Mouse (Mus musculus): ENCODE data around the gene Mllt10. TPM values are rescaled to one million over a fixed set of nuclear protein-coding genes. Genes with fewer than 3 reads are reported as not detected.

Gene Mllt10
- polyA plus RNA-seq, 1 experiment = 26.1 TPM

GRCm38 (mm10) chr2:18201820-18202462, 146.9 kb downstream of the Mllt10 start:
- no peak for DNase-seq (ENCODE audit: low read depth)

- no peak for DNase-seq (ENCODE audit: low read depth)
Observed at GRCm38 (mm10) chr2:18202923-18203322, 147.9 kb downstream of the Mllt10 start.

GRCm38 (mm10) chr2:18205118-18205517, 150.1 kb downstream of the Mllt10 start:
- no peak for DNase-seq (ENCODE audit: low read depth)

GRCm38 (mm10) chr2:18206811-18207210, 151.8 kb downstream of the Mllt10 start:
- no peak for DNase-seq (ENCODE audit: low read depth)

- no peak for DNase-seq (ENCODE audit: low read depth)
Observed at GRCm38 (mm10) chr2:18208578-18208977, 153.5 kb downstream of the Mllt10 start.

- no peak for DNase-seq (ENCODE audit: low read depth)
Observed at GRCm38 (mm10) chr2:18209211-18209823, 154.3 kb downstream of the Mllt10 start.

DNA sequence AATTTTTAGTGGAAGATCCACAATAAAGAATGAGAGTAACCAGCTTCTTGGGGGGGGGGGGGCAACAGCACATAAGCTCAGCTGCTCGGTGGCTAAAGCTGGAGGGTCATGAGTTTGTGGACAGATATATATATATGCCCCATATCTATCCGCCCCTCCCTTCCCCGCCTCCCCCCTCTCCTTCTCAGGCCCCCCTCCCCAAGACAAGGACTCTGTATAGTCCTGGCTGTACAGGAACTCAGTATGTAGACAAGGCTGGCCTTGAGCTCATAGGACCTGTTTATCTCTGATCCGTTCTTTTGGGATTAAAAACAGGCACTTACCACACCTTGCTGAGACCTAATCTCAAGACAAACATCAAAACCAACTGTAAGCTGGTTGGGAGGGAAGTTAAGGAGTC, 154.9 kb downstream of the Mllt10 start:
- no peak for DNase-seq (ENCODE audit: low read depth)

- peak; percentile 24 for DNase-seq (ENCODE audit: low read depth)
Observed at GRCm38 (mm10) chr2:18214031-18214430, 159.0 kb downstream of the Mllt10 start.

GRCm38 (mm10) chr2:18217867-18218266, 162.8 kb downstream of the Mllt10 start:
- DNase-seq (ENCODE audit: low read depth) = no peak

- no peak for DNase-seq (ENCODE audit: low read depth)
Observed at GRCm38 (mm10) chr2:18218500-18218899, 163.5 kb downstream of the Mllt10 start.

GRCm38 (mm10) chr2:18219136-18219535, 164.1 kb downstream of the Mllt10 start:
- no peak for DNase-seq (ENCODE audit: low read depth)

GRCm38 (mm10) chr2:18219569-18219968, 164.5 kb downstream of the Mllt10 start:
- DNase-seq (ENCODE audit: low read depth) = no peak

GRCm38 (mm10) chr2:18228486-18229062, 173.5 kb downstream of the Mllt10 start:
- DNase-seq (ENCODE audit: low read depth) = no peak

DNA sequence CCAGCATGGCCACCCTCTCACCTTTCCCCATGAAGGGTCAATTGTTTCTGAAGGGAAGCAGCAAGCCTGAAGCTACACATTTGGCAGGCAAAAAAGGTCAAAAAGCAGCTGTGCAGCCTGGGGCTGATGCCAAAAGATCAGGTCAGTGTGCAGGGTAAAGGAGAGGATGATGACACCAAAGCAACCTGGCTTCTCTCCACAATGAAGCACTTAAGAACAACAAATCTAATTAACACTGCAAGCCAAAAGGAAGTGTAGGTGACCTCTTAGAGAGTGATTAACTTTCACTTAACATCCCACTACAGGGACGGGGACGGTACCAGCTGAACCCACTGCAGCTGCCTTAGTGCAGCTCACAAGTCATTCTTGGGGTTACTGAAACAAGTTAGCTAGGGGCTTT, 174.2 kb downstream of the Mllt10 start:
- no peak for DNase-seq (ENCODE audit: low read depth)

GRCm38 (mm10) chr2:18231143-18231542, 176.1 kb downstream of the Mllt10 start:
- DNase-seq (ENCODE audit: low read depth) = no peak

DNA sequence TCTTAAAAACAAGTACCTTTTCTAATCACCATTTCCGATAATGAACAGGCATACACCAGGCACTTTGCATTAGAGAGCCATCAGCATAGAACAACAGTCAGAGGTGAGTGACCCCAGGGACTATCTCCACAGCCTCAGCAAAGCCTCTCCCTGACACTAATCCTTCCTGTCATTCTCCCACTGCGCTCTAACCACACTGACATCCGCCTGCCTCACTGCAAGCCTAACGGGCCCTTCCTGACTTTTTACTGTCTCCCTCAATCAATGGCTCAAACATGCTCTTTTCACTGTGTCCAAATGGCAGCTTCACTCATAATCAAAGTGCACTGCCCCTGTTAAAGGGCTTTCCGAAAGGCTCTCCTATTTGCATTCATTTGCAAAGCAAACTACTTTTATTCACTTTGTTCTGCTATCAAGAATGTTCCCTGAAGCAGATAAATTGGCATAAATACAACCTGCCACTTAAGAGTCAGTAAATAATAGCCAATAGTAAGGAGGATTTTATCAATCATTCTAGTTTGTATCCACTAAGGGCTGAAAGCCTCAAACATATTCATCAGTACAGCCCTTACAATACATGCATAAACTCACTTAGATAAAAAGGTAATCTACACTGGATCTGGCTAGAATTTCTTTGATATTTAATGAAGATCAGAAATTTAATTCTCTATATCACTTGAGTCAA, 178.0 kb downstream of the Mllt10 start:
- no peak for DNase-seq (ENCODE audit: low read depth)

- no peak for DNase-seq (ENCODE audit: low read depth)
Observed at GRCm38 (mm10) chr2:18235524-18235923, 180.5 kb downstream of the Mllt10 start.

- DNase-seq (ENCODE audit: low read depth) = no peak
Observed at GRCm38 (mm10) chr2:18249224-18249623, 194.2 kb downstream of the Mllt10 start.
